Mouse (Mus musculus) heart, embryonic 12.5 days (tissue): ENCODE data around the gene Adgrf5. TPM values are rescaled to one million over a fixed set of nuclear protein-coding genes. Genes with fewer than 3 reads are reported as not detected.

Experiments used
- ATAC-seq: fragments of 200-750 bp; cut with Nextera tagmentation; 2 replicates; pipeline ENCODE4 v1.8.0; 2017; ENCODE audit warnings: moderate TSS enrichment, moderate library complexity; ENCODE audit not compliant: insufficient number of reproducible peaks, low FRiP score
- H3K27ac ChIP-seq: fragments of 300-500 bp; sonication (generic); 2 replicates; pipeline ENCODE4 v1.5.1; 2016; ENCODE audit warnings: mild to moderate bottlenecking, moderate library complexity; ENCODE audit not compliant: poor library complexity, severe bottlenecking
- H3K27me3 ChIP-seq: fragments of 300-500 bp; sonication (generic); replicated peaks from 2 replicates; pipeline ENCODE4 v1.6.1; 2016; ENCODE audit warnings: mild to moderate bottlenecking, moderate library complexity
- H3K36me3 ChIP-seq: fragments of 300-500 bp; sonication (generic); 2 replicates; pipeline ENCODE4 v1.6.1; 2016; ENCODE audit warnings: mild to moderate bottlenecking, moderate library complexity
- H3K4me1 ChIP-seq: fragments of 300-500 bp; sonication (generic); replicated peaks from 2 replicates; pipeline ENCODE4 v1.6.1; 2016; ENCODE audit warnings: mild to moderate bottlenecking
- H3K4me2 ChIP-seq: fragments of 300-500 bp; sonication (generic); 2 replicates; pipeline ENCODE4 v1.6.1; 2016; ENCODE audit warnings: mild to moderate bottlenecking, moderate library complexity
- H3K4me3 ChIP-seq: fragments of 300-500 bp; sonication (generic); 2 replicates; pipeline ENCODE4 v1.5.1; 2016; ENCODE audit warnings: mild to moderate bottlenecking
- H3K9ac ChIP-seq: fragments of 300-500 bp; sonication (generic); 2 replicates; pipeline ENCODE4 v1.6.1; 2016; ENCODE audit warnings: mild to moderate bottlenecking, moderate library complexity
- H3K9me3 ChIP-seq: fragments of 300-500 bp; sonication (generic); replicated peaks from 2 replicates; pipeline ENCODE4 v1.6.1; 2016; ENCODE audit warnings: mild to moderate bottlenecking, moderate library complexity
- WGBS: fragments of 180-500 bp; shearing (Covaris S2); methylation state at CpG from one replicate; pipeline ENCODE4 v1.1.7; 2016; 5-methylcytosine and 5-hydroxymethylcytosine counted together
- polyA plus RNA-seq: library from polyadenylated mRNA; unstranded; fragments of >200 nt; fragmentation: Nextera tagmentation; extraction: Ambion mirVana; gene quantifications from 2 replicates; pipeline ENCODE4 v1.2.1, GENCODE M21; 2016

The Adgrf5 gene
- polyA plus RNA-seq = 21.1 and 23.9 TPM in 2 replicates

- 39% methylated on average over 16 of the region's 16 CpGs for WGBS
- no peak; the same call in 1 of the 2 replicates for ATAC-seq
- H3K9me3 ChIP-seq = no peaks in the 10 kb centered on the region
- no peaks in the 10 kb centered on the region for H3K36me3 ChIP-seq
- H3K4me2 ChIP-seq = peak within 1 kb of the TSS; percentile 57
- H3K9ac ChIP-seq = peak within 1 kb of the TSS; percentile 24; the same call in 1 of the 2 replicates
- H3K27me3 ChIP-seq = 0 out of 2 replicates have a peak, but pooled peaks cover 5% of the 10 kb centered on the region
- peak within 1 kb of the TSS; percentile 39 for H3K4me3 ChIP-seq
- peak within 1 kb of the TSS; percentile 71 for H3K27ac ChIP-seq
- peaks cover 50% of the 10 kb centered on the region for H3K4me1 ChIP-seq
Observed at GRCm38 (mm10) chr17:43359826-43360619, at the start of gene Adgrf5. Gene Adgrf5 (plus strand): TSS chr17:43360451.

GRCm38 (mm10) chr17:43325986-43326671 lies 34.1 kb upstream of the Adgrf5 start:
- no peak overlapping the region for H3K9ac ChIP-seq
- no peak overlapping the region for H3K27ac ChIP-seq
- H3K27me3 ChIP-seq = no peaks in the 10 kb centered on the region
- H3K4me1 ChIP-seq = peaks cover 26% of the 10 kb centered on the region
- H3K4me2 ChIP-seq = peak overlapping the region; percentile 78
- 53% methylated on average over 7 of the region's 7 CpGs for whole genome bisulfite sequencing
- no peaks in the 10 kb centered on the region for H3K36me3 ChIP-seq
- ATAC-seq = no peak
- peak overlapping the region; percentile 46; the same call in 1 of the 2 replicates for H3K4me3 ChIP-seq
- peaks cover 4% of the 10 kb centered on the region; the same call in 1 of the 2 replicates for H3K9me3 ChIP-seq

- peak overlapping the region; percentile 46 for H3K4me3 ChIP-seq
- H3K4me2 ChIP-seq = peak overlapping the region; percentile 78
- peaks cover 4% of the 10 kb centered on the region; the same call in 1 of the 2 replicates for H3K9me3 ChIP-seq
- H3K9ac ChIP-seq = peak overlapping the region; percentile 60
- H3K36me3 ChIP-seq = no peaks in the 10 kb centered on the region
- H3K27me3 ChIP-seq = no peaks in the 10 kb centered on the region
- ATAC-seq = peak; percentile 74
- peaks cover 34% of the 10 kb centered on the region for H3K4me1 ChIP-seq
- WGBS = 15% methylated on average over 28 of the region's 29 CpGs
- H3K27ac ChIP-seq = peak overlapping the region; percentile 79
Observed at GRCm38 (mm10) chr17:43326726-43327700, 33.2 kb upstream of the Adgrf5 start.

- Histone ChIP-seq H3K9me3 (peaks cover 2% of the 10 kb centered on the region; the same call in 1 of the 2 replicates), H3K4me2 (no peak overlapping the region), H3K4me1 (peaks cover 42% of the 10 kb centered on the region), H3K4me3 (no peak overlapping the region), H3K27me3 (no peaks in the 10 kb centered on the region), H3K27ac (peak overlapping the region; percentile 79), H3K36me3 (no peaks in the 10 kb centered on the region), H3K9ac (no peak overlapping the region)
- WGBS = 36% methylated on average over 5 of the region's 6 CpGs
- ATAC-seq = peak; percentile 83
Observed at GRCm38 (mm10) chr17:43327810-43328209, 32.4 kb upstream of the Adgrf5 start.

- Histone ChIP-seq H3K27ac (peak overlapping the region; percentile 36), H3K4me3 (no peak overlapping the region), H3K4me1 (peaks cover 48% of the 10 kb centered on the region), H3K9me3 (no peaks in the 10 kb centered on the region), H3K9ac (no peak overlapping the region), H3K4me2 (no peak overlapping the region), H3K27me3 (no peaks in the 10 kb centered on the region), H3K36me3 (no peaks in the 10 kb centered on the region)
- WGBS = 74% methylated on average over 4 of the region's 4 CpGs
- ATAC-seq = 0 out of 2 replicates have a peak, but pooled peaks have one; percentile 1
Observed at GRCm38 (mm10) chr17:43329216-43329615, 31.0 kb upstream of the Adgrf5 start.

- Histone ChIP-seq H3K27ac (peak overlapping the region; percentile 62), H3K9me3 (no peaks in the 10 kb centered on the region), H3K36me3 (no peaks in the 10 kb centered on the region), H3K4me2 (no peak overlapping the region), H3K4me1 (peaks cover 48% of the 10 kb centered on the region), H3K27me3 (no peaks in the 10 kb centered on the region), H3K9ac (no peak overlapping the region), H3K4me3 (no peak overlapping the region)
- WGBS = 48% methylated on average over 7 of the region's 7 CpGs
- peak; percentile 81 for ATAC-seq
Observed at GRCm38 (mm10) chr17:43329761-43330183, 30.5 kb upstream of the Adgrf5 start.

GRCm38 (mm10) chr17:43332686-43333085 lies 27.6 kb upstream of the Adgrf5 start:
- H3K4me1 ChIP-seq = peaks cover 36% of the 10 kb centered on the region
- no peak overlapping the region for H3K27ac ChIP-seq
- no peak overlapping the region for H3K4me2 ChIP-seq
- H3K36me3 ChIP-seq = no peaks in the 10 kb centered on the region
- H3K4me3 ChIP-seq = no peak overlapping the region
- WGBS = 54% methylated on average over 5 of the region's 5 CpGs
- H3K27me3 ChIP-seq = no peaks in the 10 kb centered on the region
- no peak overlapping the region for H3K9ac ChIP-seq
- no peak for ATAC-seq
- no peaks in the 10 kb centered on the region for H3K9me3 ChIP-seq

- Histone ChIP-seq H3K4me2 (no peak overlapping the region), H3K27ac (no peak overlapping the region), H3K4me1 (peaks cover 30% of the 10 kb centered on the region), H3K9me3 (no peaks in the 10 kb centered on the region), H3K36me3 (no peaks in the 10 kb centered on the region), H3K4me3 (no peak overlapping the region), H3K27me3 (no peaks in the 10 kb centered on the region), H3K9ac (no peak overlapping the region)
- ATAC-seq = no peak
- WGBS = 59% methylated on average over 9 of the region's 9 CpGs
Observed at GRCm38 (mm10) chr17:43334074-43334473, 26.2 kb upstream of the Adgrf5 start.

- no peak for ATAC-seq
- Histone ChIP-seq H3K36me3 (no peaks in the 10 kb centered on the region), H3K9me3 (no peaks in the 10 kb centered on the region), H3K4me2 (no peak overlapping the region), H3K27ac (no peak overlapping the region), H3K9ac (no peak overlapping the region), H3K4me1 (peaks cover 8% of the 10 kb centered on the region), H3K4me3 (no peak overlapping the region), H3K27me3 (no peaks in the 10 kb centered on the region)
- WGBS = 84% methylated on average over 2 of the region's 2 CpGs
Observed at GRCm38 (mm10) chr17:43337643-43338042, 22.6 kb upstream of the Adgrf5 start.

- Histone ChIP-seq H3K4me3 (no peak overlapping the region), H3K27ac (no peak overlapping the region), H3K36me3 (no peaks in the 10 kb centered on the region), H3K4me2 (no peak overlapping the region), H3K9me3 (no peaks in the 10 kb centered on the region), H3K4me1 (peaks cover 4% of the 10 kb centered on the region), H3K9ac (no peak overlapping the region), H3K27me3 (no peaks in the 10 kb centered on the region)
- no peak for ATAC-seq
- WGBS = 76% methylated on average over 3 of the region's 3 CpGs
Observed at GRCm38 (mm10) chr17:43338279-43338678, 22.0 kb upstream of the Adgrf5 start.
